Mouse (Mus musculus) CH12.LX (cell line): Measurements from ENCODE around the gene Gnat1. TPM values are rescaled to one million over a fixed set of nuclear protein-coding genes. Genes with fewer than 3 reads are reported as not detected.
"Not testable (repeated sequence)": the region's sequence is repeated elsewhere in the genome, so short reads cannot be mapped to it uniquely, and the experiment has no call there.

Source experiments
- DNase-seq: peaks from one replicate; pipeline ENCODE4 v3.0.0-alpha.2; 2013; ENCODE audit errors: extremely low read depth
- H3K27ac ChIP-seq: 2 replicates; pipeline ENCODE4 v1.5.1; 2012; ENCODE audit warnings: low read depth, mild to moderate bottlenecking, control low read depth, moderate library complexity; ENCODE audit not compliant: insufficient read depth
- H3K27me3 ChIP-seq: replicated peaks from 2 replicates; pipeline ENCODE3; 2012; ENCODE audit warnings: inconsistent platforms
- H3K36me3 ChIP-seq, 2 experiments: replicated peaks in 1 of 2; 2 replicates each; pipeline versions ENCODE3 to v1.6.1; 2012; ENCODE audit warnings: inconsistent platforms in 1 of 2, low read length in 1 of 2, mild to moderate bottlenecking in 1 of 2, mixed read lengths in 1 of 2, moderate library complexity in 1 of 2; ENCODE audit not compliant: control insufficient read depth in 1 of 2, insufficient read depth in 1 of 2
- H3K4me1 ChIP-seq, 2 experiments: 2 replicates each; pipeline ENCODE4 v1.6.1; 2012; ENCODE audit warnings: inconsistent platforms in 1 of 2, moderate library complexity in 1 of 2; ENCODE audit not compliant: insufficient read depth in 2 of 2, control insufficient read depth in 1 of 2
- H3K4me2 ChIP-seq: 2 replicates; pipeline ENCODE4 v1.6.1; 2012; ENCODE audit warnings: low read depth, mild to moderate bottlenecking, control low read depth; ENCODE audit not compliant: poor library complexity, insufficient read depth, severe bottlenecking
- H3K4me3 ChIP-seq, 3 experiments: fragments of 150-350 bp in 1 of 3; sonication (generic) in 1 of 3; replicated peaks in 1 of 3; 2 replicates each; pipeline versions ENCODE3 to v1.5.1; 2011 to 2012; ENCODE audit warnings: low read depth in 2 of 3, low read length in 2 of 3, mild to moderate bottlenecking in 2 of 3, moderate library complexity in 2 of 3, control low read depth in 1 of 3, improper control_type of control experiment in 1 of 3, inconsistent platforms in 1 of 3, mixed read lengths in 1 of 3; ENCODE audit not compliant: poor library complexity in 1 of 3
- H3K79me2 ChIP-seq: replicated peaks from 2 replicates; pipeline ENCODE4 v1.6.1; 2012; ENCODE audit warnings: mild to moderate bottlenecking, moderate library complexity; ENCODE audit not compliant: control insufficient read depth, poor library complexity, insufficient read depth, severe bottlenecking; ENCODE audit errors: extremely low read depth
- H3K9ac ChIP-seq: 2 replicates; pipeline ENCODE4 v1.6.1; 2012; ENCODE audit warnings: low read depth, mild to moderate bottlenecking, control low read depth, moderate library complexity; ENCODE audit not compliant: insufficient read depth
- H3K9me3 ChIP-seq: replicated peaks from 2 replicates; pipeline ENCODE3; 2012; ENCODE audit warnings: low read length, inconsistent platforms, mixed read lengths
- CTCF ChIP-seq, 2 experiments: IDR thresholded peaks in 1 of 2; conservative IDR thresholded peaks in 1 of 2; 2 replicates each; pipeline ENCODE4 v1.5.1; 2011 to 2012; ENCODE audit warnings: low read depth in 2 of 2, low read length in 2 of 2, improper control_type of control experiment in 1 of 2, inconsistent platforms in 1 of 2, mild to moderate bottlenecking in 1 of 2, moderate library complexity in 1 of 2
- HCFC1 ChIP-seq: IDR thresholded peaks from 2 replicates; pipeline ENCODE4 v1.6.1; 2012; ENCODE audit warnings: low read depth, mild to moderate bottlenecking, inconsistent platforms, low read length, improper control_type of control experiment
- MAZ ChIP-seq: IDR thresholded peaks from 2 replicates; pipeline ENCODE4 v1.6.1; 2012; ENCODE audit warnings: low read depth, mild to moderate bottlenecking, inconsistent platforms, low read length, improper control_type of control experiment, moderate library complexity
- MYC ChIP-seq: IDR thresholded peaks from 2 replicates; pipeline ENCODE4 v1.6.1; 2011; ENCODE audit warnings: low read depth, mild to moderate bottlenecking, improper control_type of control experiment, low read length
- RAD21 ChIP-seq: IDR thresholded peaks from 2 replicates; pipeline ENCODE4 v1.6.1; 2011; ENCODE audit warnings: low read depth, mild to moderate bottlenecking, low read length, improper control_type of control experiment, moderate library complexity
- RCOR1 ChIP-seq: conservative IDR thresholded peaks from 2 replicates; pipeline ENCODE4 v1.6.1; 2012; ENCODE audit warnings: low read depth, mild to moderate bottlenecking, inconsistent platforms, low read length, improper control_type of control experiment
- SMC3 ChIP-seq: IDR thresholded peaks from 2 replicates; pipeline ENCODE4 v1.6.1; 2011; ENCODE audit warnings: low read depth, low read length, improper control_type of control experiment
- TBP ChIP-seq: conservative IDR thresholded peaks from 2 replicates; pipeline ENCODE4 v1.6.1; 2011; ENCODE audit warnings: low read depth, low read length, improper control_type of control experiment
- TCF12 ChIP-seq: IDR thresholded peaks from 2 replicates; pipeline ENCODE4 v1.6.1; 2014; ENCODE audit warnings: low read depth, mild to moderate bottlenecking, inconsistent platforms, low read length, improper control_type of control experiment
- ZNF384 ChIP-seq: IDR thresholded peaks from 2 replicates; pipeline ENCODE4 v1.6.1; 2012; ENCODE audit warnings: low read depth, low read length, improper control_type of control experiment, inconsistent platforms
- dilution Hi-C: fragments of 300-500 bp; cut with MboI; formaldehyde crosslinking; loops from 2 replicates; pipeline ENCODE4 v1.14.3; 2020; ENCODE audit warnings: low sequenced_read_pairs; ENCODE audit not compliant: extremely low pct_unique_long_range_greater_than_20kb, extremely low pct_ligation_motif_present
- in situ Hi-C: fragments of 300-500 bp; cut with MboI; formaldehyde crosslinking; loops from 3 replicates; pipeline ENCODE4 v1.14.3; 2019; ENCODE audit warnings: low sequenced_read_pairs, low pct_ligation_motif_present, low pct_unique_long_range_greater_than_20kb, mixed read lengths
- polyA plus RNA-seq: library from polyadenylated mRNA; unstranded; fragments of >175 nt; gene quantifications from 2 replicates; pipeline ENCODE4 v1.2.1, GENCODE M21; 2012; ENCODE audit warnings: low read depth; ENCODE audit not compliant: insufficient read length
- total RNA-seq, 2 experiments: library from RNA; depleted of rRNA; stranded (reverse); fragments of 300-350 nt in 1 of 2; fragments of >200 nt in 1 of 2; gene quantifications; 2 replicates each; pipeline ENCODE4 v1.2.3; 2012 to 2014

Gnat1 gene
- total and polyA plus RNA-seq, 3 experiments = 3.0 TPM; not detected in 2

DNA sequence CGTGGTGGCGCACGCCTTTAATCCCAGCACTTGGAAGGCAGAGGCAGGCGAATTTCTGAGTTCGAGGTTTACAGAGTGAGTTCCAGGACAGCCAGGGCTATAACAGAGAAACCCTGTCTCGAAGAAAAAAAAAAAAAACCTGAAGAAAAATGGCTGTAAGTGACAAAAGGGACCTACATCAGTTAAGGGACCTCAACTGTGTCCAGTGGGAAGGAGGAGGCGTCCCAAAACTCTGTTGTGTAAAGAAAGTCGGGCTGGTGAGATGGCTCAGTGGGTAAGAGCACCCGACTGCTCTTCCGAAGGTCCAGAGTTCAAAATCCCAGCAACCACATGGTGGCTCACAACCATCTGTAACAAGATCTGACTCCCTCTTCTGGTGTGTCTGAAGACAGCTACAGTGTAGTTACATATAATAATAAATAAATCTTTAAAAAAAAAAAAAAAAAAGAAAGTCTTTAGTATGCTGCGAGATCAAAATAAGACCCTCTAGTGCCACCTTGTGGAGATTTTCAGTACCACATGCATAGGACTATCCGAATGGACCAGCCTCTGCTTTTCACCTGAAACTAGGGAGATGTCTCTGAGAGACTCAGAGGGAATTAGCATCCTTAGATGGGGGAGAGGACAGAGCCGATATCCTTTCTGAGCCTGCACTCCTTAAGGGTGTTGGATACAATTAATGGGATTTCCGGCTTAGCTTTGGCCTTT lies 1.5 kb downstream of the Gnat1 start:
- dilution Hi-C loops, H3K79me2 ChIP-seq, H3K9me3 ChIP-seq, H3K36me3 ChIP-seq, H3K27ac ChIP-seq, H3K4me3 ChIP-seq, H3K9ac ChIP-seq: not testable (repeated sequence)
- peaks cover 8 to 25% of the 10 kb centered on the region in 2 experiments for H3K4me1 ChIP-seq
- TF ChIP-seq TCF12 (0 out of 2 replicates have a peak, but pooled peaks have one; percentile 10), SMC3 (peak; percentile 59), ZNF384 (peak; percentile 90), TBP (peak; percentile 79), RCOR1 (0 out of 2 replicates have a peak, but pooled peaks have one; percentile 10), RAD21 (peak; percentile 45), CTCF (conservative IDR thresholded peaks at IDR 0.05 in 1 of 2, IDR thresholded peaks at IDR 0.05 in 1 of 2; ENCODE audit: low read depth in 2 of 2, low read length in 2 of 2) (peak; percentile 61 to 69)
- in situ Hi-C loops = loop anchor here (5.0 kb wide), 1 partner anchor 36 kb away; no protein-coding TSS in a partner anchor
- DNase-seq = peak; percentile 80
- H3K27me3 ChIP-seq = peaks cover 80% of the 10 kb centered on the region
- peak overlapping the region; percentile 76 for H3K4me2 ChIP-seq

DNA sequence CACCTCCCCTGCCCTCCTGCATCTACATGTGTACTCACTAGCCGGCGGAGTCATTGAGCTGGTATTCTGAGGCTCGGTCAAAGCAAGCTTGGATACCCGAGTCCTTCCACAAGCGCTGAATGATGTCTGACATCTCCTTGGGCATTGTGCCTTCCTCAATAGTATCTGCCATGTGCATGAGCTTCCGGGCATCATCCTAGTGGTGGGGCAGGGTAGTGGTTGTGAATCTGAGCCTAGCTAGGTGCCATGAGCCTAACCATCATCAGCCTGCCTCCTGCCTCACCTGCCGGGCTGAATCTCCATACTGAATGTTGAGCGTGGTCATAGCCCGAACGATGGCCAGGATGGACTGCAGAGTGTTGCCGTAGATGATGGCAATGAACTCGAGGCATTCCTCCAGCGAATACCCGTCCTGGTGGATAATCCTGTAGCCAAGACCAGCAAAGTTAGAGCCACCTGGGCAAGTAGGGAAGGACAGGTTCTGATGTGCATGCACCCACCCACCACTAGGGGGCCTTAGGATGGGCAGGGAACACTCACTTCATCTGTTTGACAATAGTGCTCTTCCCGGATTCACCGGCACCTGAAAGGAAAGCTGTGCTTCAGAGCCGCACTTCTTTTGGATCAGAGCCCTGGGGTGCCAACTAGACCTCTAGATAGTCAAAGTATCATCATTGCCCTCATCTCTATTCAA lies 2.3 kb downstream of the Gnat1 start:
- TF ChIP-seq MAZ = no peak
- TF ChIP-seq RAD21 = peak; percentile 2
- peak; percentile 80 to 96 for TF ChIP-seq CTCF (conservative IDR thresholded peaks at IDR 0.05 in 1 of 2, IDR thresholded peaks at IDR 0.05 in 1 of 2; ENCODE audit: low read depth in 2 of 2, low read length in 2 of 2)
- 0 out of 2 replicates have a peak, but pooled peaks have one; percentile 6 for TF ChIP-seq MYC
- TF ChIP-seq SMC3 = peak; percentile 33
- TF ChIP-seq HCFC1 = no peak
- H3K4me3 ChIP-seq = no peak overlapping the region
- peak; percentile 55 for DNase-seq

More for the DNA sequence above, 2.3 kb downstream of the Gnat1 start:
- Histone ChIP-seq H3K27me3 (peaks cover 80% of the 10 kb centered on the region), H3K9ac (no peak overlapping the region), H3K4me2 (peak overlapping the region; percentile 76), H3K79me2 (no peaks in the 10 kb centered on the region), H3K36me3 (no peaks in the 10 kb centered on the region), H3K27ac (no peak overlapping the region), H3K4me1 (peaks cover 8 to 25% of the 10 kb centered on the region in 2 experiments), H3K9me3 (no peaks in the 10 kb centered on the region)
- dilution Hi-C loops = no loop called here
- in situ Hi-C loops = loop anchor here (5.0 kb wide), 1 partner anchor 35 kb away; no protein-coding TSS in a partner anchor
